ENCODE assay signal across 24 mouse cellular contexts in the genomic region with DNA sequence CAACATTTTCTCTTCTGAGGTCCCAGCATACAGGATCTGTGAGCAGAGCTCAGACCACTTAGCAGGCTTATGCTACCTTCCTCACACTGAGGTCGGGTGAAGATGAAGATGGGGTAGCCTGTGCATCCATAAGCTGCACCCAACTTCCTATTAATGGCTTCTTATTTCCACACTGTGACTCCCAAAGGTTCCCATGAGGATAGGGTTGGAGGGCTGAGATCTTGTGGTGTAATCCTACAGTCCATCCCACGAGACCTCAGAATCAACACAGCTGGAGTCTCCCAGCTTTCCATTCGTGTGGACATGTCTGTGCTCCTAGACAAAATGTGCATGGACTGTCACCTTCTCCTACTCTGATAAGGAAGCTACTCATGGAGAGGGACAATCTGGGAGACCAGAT.
DNase-seq lines count a peak whose midpoint lies in the region; ATAC-seq and TF ChIP-seq lines count a peak whose summit lies in the region.
"Had no signal": no experiment of that assay in that cellular context is flagged by ENCODE, and none has a peak within 500 bp of the region (broad histone marks: within the 10 kb centered on the region; RNA-seq: fewer than 3 reads in every experiment).

No protein-coding gene starts in this region.

- 0 out of 2 replicates have a peak, but pooled peaks have one; percentile 17 for ATAC-seq in heart, embryonic 11.5 days (replicated peaks; ENCODE audit: insufficient number of reproducible peaks, low FRiP score, low TSS enrichment)
- ATAC-seq in heart, embryonic 14.5 days (ENCODE audit: insufficient number of reproducible peaks, insufficient read depth, low FRiP score, low read depth), result peak; percentile 45; the same call in 1 of the 2 replicates
- ATAC-seq in heart, postnatal 0 days (ENCODE audit: insufficient read depth, low read depth), result 0 out of 2 replicates have a peak, but pooled peaks have one; percentile 40
- ATAC-seq: CD4-positive, CD25-positive, alpha-beta regulatory T cell, adult 4 months; forebrain, embryonic 15.5 days; intestine, postnatal 0 days had no signal

- H3K9me3 ChIP-seq in heart, embryonic 11.5 days (replicated peaks; ENCODE audit: control insufficient read depth, low read length), result no peaks in the 10 kb centered on the region
- H3K9me3 ChIP-seq in heart, embryonic 14.5 days (ENCODE audit: control insufficient read depth, low read length), result no peaks in the 10 kb centered on the region
- no peaks in the 10 kb centered on the region for H3K9me3 ChIP-seq in heart, postnatal 0 days (replicated peaks; ENCODE audit: control insufficient read depth, low read length)
- H3K9me3 ChIP-seq: embryonic facial prominence, embryonic 10.5 days; embryonic facial prominence, embryonic 13.5 days; forebrain, embryonic 12.5 days; forebrain, embryonic 15.5 days; hindbrain, embryonic 12.5 days; hindbrain, embryonic 15.5 days had no signal

- TF ChIP-seq CTCF in bone marrow macrophage, adult 2 months (IDR thresholded peaks at IDR 0.05; ENCODE audit: low read depth, low read length), result no peak
- TF ChIP-seq CTCF in heart, postnatal 0 days (IDR thresholded peaks at IDR 0.05; ENCODE audit: low read depth), result no peak

- DNase-seq in heart, adult 8-10 months (ENCODE audit: low spot score), result no peak
- DNase-seq in heart, postnatal 10 days, result no peak
- DNase-seq in heart, postnatal 0 days (ENCODE audit: low spot score), result no peak
- DNase-seq: adrenal gland, adult 2 months; adrenal gland, postnatal 14 days; cerebellum, adult 11-12 months; cerebellum, adult 8-10 months; cerebellum, postnatal 10 days; cerebellum, postnatal 36 days; embryo, embryonic 11 days; gastrocnemius, postnatal 25 days; kidney, adult 2 months had no signal

- no peak overlapping the region for H3K9ac ChIP-seq in heart, embryonic 11.5 days (ENCODE audit: low read depth, low read length)
- no peak overlapping the region for H3K9ac ChIP-seq in heart, embryonic 14.5 days (ENCODE audit: low read length)
- H3K9ac ChIP-seq in heart, postnatal 0 days (replicated peaks; ENCODE audit: low read depth, low read length), result no peak overlapping the region
- H3K9ac ChIP-seq: embryonic facial prominence, embryonic 13.5 days; forebrain, embryonic 12.5 days; forebrain, embryonic 15.5 days; hindbrain, embryonic 12.5 days; hindbrain, embryonic 15.5 days had no signal

- H3K27me3 ChIP-seq in heart, embryonic 11.5 days (ENCODE audit: control insufficient read depth, insufficient read depth, low read length), result no peaks in the 10 kb centered on the region
- H3K27me3 ChIP-seq in heart, embryonic 14.5 days (ENCODE audit: control insufficient read depth, insufficient read depth, low read length), result no peaks in the 10 kb centered on the region
- H3K27me3 ChIP-seq in heart, postnatal 0 days (ENCODE audit: control insufficient read depth, insufficient read depth, low read length), result no peaks in the 10 kb centered on the region
- H3K27me3 ChIP-seq: embryonic facial prominence, embryonic 13.5 days; forebrain, embryonic 12.5 days; forebrain, embryonic 15.5 days; hindbrain, embryonic 12.5 days; hindbrain, embryonic 15.5 days had no signal

- no peak overlapping the region for H3K4me3 ChIP-seq in heart, embryonic 11.5 days (ENCODE audit: low read depth, low read length)
- no peak overlapping the region for H3K4me3 ChIP-seq in heart, embryonic 14.5 days (ENCODE audit: control insufficient read depth in 1 of 2, insufficient read depth in 1 of 2, low read depth in 1 of 2, low read length in 2 of 2)
- no peak overlapping the region for H3K4me3 ChIP-seq in bone marrow macrophage, adult 2 months (ENCODE audit: insufficient read depth, low read length)
- H3K4me3 ChIP-seq in heart, postnatal 0 days (ENCODE audit: low read depth, low read length), result no peak overlapping the region
- H3K4me3 ChIP-seq: embryonic facial prominence, embryonic 10.5 days; embryonic facial prominence, embryonic 13.5 days; erythroblast, embryonic 14.5 days; forebrain, embryonic 12.5 days; forebrain, embryonic 15.5 days; hindbrain, embryonic 12.5 days; hindbrain, embryonic 15.5 days had no signal

- no peaks in the 10 kb centered on the region for H3K36me3 ChIP-seq in heart, embryonic 11.5 days (ENCODE audit: control insufficient read depth, insufficient read depth, low read length)
- no peaks in the 10 kb centered on the region for H3K36me3 ChIP-seq in heart, embryonic 14.5 days (ENCODE audit: control insufficient read depth, insufficient read depth, low read length)
- H3K36me3 ChIP-seq in heart, postnatal 0 days (replicated peaks; ENCODE audit: control insufficient read depth, insufficient read depth, low read length), result no peaks in the 10 kb centered on the region
- H3K36me3 ChIP-seq: embryonic facial prominence, embryonic 10.5 days; embryonic facial prominence, embryonic 13.5 days; forebrain, embryonic 12.5 days; forebrain, embryonic 15.5 days; hindbrain, embryonic 12.5 days; hindbrain, embryonic 15.5 days had no signal

- 55% methylated on average over 3 of the region's 3 CpGs for WGBS in heart, embryonic 11.5 days (ENCODE audit: insufficient replicate concordance)
- 53% methylated on average over 3 of the region's 3 CpGs for WGBS in heart, embryonic 14.5 days
- WGBS in heart, postnatal 0 days, result 58% methylated on average over 3 of the region's 3 CpGs

- no peak for TF ChIP-seq EP300 in heart, postnatal 0 days (IDR thresholded peaks at IDR 0.05; ENCODE audit: low read depth)

- no peak for TF ChIP-seq POLR2A in bone marrow macrophage, adult 2 months (IDR thresholded peaks at IDR 0.05; ENCODE audit: borderline replicate concordance, low read depth, low read length)

- H3K27ac ChIP-seq in heart, embryonic 11.5 days (ENCODE audit: low read depth, low read length), result no peak overlapping the region
- H3K27ac ChIP-seq in heart, embryonic 14.5 days (replicated peaks in 1 of 2; ENCODE audit: control insufficient read depth in 1 of 2, insufficient read depth in 1 of 2, low read depth in 2 of 2, low read length in 2 of 2), result no peak overlapping the region
- H3K27ac ChIP-seq in bone marrow macrophage, adult 2 months (ENCODE audit: insufficient read depth, low read depth, low read length), result peak overlapping the region; percentile 96
- H3K27ac ChIP-seq in heart, postnatal 0 days (ENCODE audit: low read depth), result no peak overlapping the region
- H3K27ac ChIP-seq: embryonic facial prominence, embryonic 10.5 days; embryonic facial prominence, embryonic 13.5 days; forebrain, embryonic 12.5 days; forebrain, embryonic 15.5 days; hindbrain, embryonic 12.5 days; hindbrain, embryonic 15.5 days had no signal

- intact Hi-C loops in heart, postnatal 10 days (cut with DNase I), result no loop called here

- no peak overlapping the region for H3K4me2 ChIP-seq in heart, embryonic 11.5 days
- H3K4me2 ChIP-seq in heart, embryonic 14.5 days (ENCODE audit: low read length), result no peak overlapping the region
- H3K4me2 ChIP-seq in heart, postnatal 0 days (ENCODE audit: low read depth, low read length), result no peak overlapping the region
- H3K4me2 ChIP-seq: embryonic facial prominence, embryonic 13.5 days; forebrain, embryonic 12.5 days; forebrain, embryonic 15.5 days; hindbrain, embryonic 12.5 days; hindbrain, embryonic 15.5 days had no signal

- peaks cover 16% of the 10 kb centered on the region for H3K4me1 ChIP-seq in heart, embryonic 11.5 days (ENCODE audit: control insufficient read depth, insufficient read depth, low read length)
- peaks cover 5 to 6% of the 10 kb centered on the region in 2 experiments; a peak in 3 of 4 replicates for H3K4me1 ChIP-seq in heart, embryonic 14.5 days (ENCODE audit: control insufficient read depth in 2 of 2, insufficient read depth in 2 of 2, low read length in 2 of 2)
- peaks cover 44% of the 10 kb centered on the region for H3K4me1 ChIP-seq in bone marrow macrophage, adult 2 months (ENCODE audit: control insufficient read depth, insufficient read depth, low read length)
- H3K4me1 ChIP-seq in heart, postnatal 0 days (ENCODE audit: control insufficient read depth, insufficient read depth), result peaks cover 6% of the 10 kb centered on the region; the same call in 1 of the 2 replicates
- H3K4me1 ChIP-seq: forebrain, embryonic 12.5 days; forebrain, embryonic 15.5 days; hindbrain, embryonic 12.5 days; hindbrain, embryonic 15.5 days had no signal
